In the genomic region with DNA sequence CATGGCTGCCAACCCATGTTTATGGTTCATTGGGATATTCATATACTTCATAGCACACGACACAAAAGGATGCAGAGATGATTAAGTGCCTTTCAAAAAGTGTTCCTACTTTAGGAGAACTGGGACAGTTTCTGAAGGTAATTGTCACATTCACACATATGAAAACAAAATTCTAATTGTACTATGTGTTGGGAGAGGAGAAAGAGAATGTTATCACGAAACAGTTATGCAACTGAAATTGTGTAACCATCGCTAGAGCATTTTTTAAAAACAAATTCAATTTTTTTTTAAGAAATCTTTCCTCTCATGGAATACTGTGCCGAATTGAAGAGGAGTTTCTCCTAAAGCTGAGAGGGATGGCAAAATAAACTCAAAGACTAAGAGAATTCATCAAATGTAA, we compare ENCODE assay signal across 18 mouse cellular contexts.
"Had no signal": no experiment of that assay in that cellular context is flagged by ENCODE, and none has a peak within 500 bp of the region (broad histone marks: within the 10 kb centered on the region; RNA-seq: fewer than 3 reads in every experiment).

No protein-coding gene starts in this region.

- DNase-seq: lung, adult 18-20 months; lung, embryonic 14.5 days; lung, postnatal 10 days; lung, postnatal 4 days; midbrain, embryonic 14.5 days; retina, postnatal 1 day; right cerebral cortex, adult 18-20 months; right cerebral cortex, postnatal 25 days; right cerebral cortex, postnatal 4 days; spleen, adult 18-20 months; thymus, adult 2 months; thymus, postnatal 25 days; thymus, postnatal 4 days had no signal

- H3K27ac ChIP-seq: midbrain, embryonic 10.5 days; midbrain, embryonic 12.5 days; neural tube, embryonic 13.5 days; neural tube, embryonic 15.5 days had no signal

- H3K4me3 ChIP-seq: midbrain, embryonic 10.5 days; midbrain, embryonic 12.5 days; myocyte; neural tube, embryonic 13.5 days; neural tube, embryonic 15.5 days had no signal
